Mouse (Mus musculus): ENCODE data around the gene Olfr689. TPM values are rescaled to one million over a fixed set of nuclear protein-coding genes. Genes with fewer than 3 reads are reported as not detected.

Gene Olfr689
- polyA plus RNA-seq, 1 experiment from 2014 or later, result 0.05 TPM

DNA sequence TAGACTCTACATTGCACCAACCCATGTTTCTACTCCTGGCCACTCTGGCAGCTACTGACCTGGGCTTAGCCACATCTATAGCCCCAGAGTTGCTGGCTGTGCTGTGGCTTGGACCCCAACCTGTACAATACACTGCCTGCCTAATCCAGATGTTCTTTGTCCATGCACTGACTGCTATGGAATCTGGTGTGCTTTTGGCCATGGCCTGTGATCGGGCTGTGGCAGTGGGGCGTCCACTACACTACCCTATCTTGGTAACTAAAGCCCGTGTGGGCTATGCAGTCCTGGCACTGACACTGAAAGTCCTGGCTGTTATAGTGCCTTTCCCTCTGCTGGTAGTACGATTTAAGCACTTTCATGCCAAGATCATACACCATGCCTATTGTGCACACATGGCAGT lies 57.6 kb downstream of the Olfr689 start:
- Histone ChIP-seq H3K4me1 (replicated peaks) (no peaks in the 10 kb centered on the region), H3K4me3 (no peak overlapping the region), H3K9me3 (no peaks in the 10 kb centered on the region), H3K27ac (replicated peaks) (no peak overlapping the region), H3K36me3 (peaks cover 14% of the 10 kb centered on the region; the same call in 1 of the 2 replicates), H3K4me2 (no peak overlapping the region), H3K27me3 (no peaks in the 10 kb centered on the region), H3K9ac (no peak overlapping the region)
- ATAC-seq (ENCODE audit: low FRiP score, low read depth), result no peak
- 96% methylated on average over 4 of the region's 4 CpGs for WGBS

Other genes starting within 250 kb of the Olfr689 start
- gene Olfr678, start 246.7 kb upstream of the Olfr689 start, polyA plus RNA-seq (2015; fragmentation: Nextera tagmentation; extraction: Ambion mirVana), result not detected in 2 replicates
- gene Olfr679, start 230.0 kb upstream of the Olfr689 start, polyA plus RNA-seq (2015; fragmentation: Nextera tagmentation; extraction: Ambion mirVana), result not detected in 2 replicates
- gene Olfr680-ps1, start 218.3 kb upstream of the Olfr689 start, polyA plus RNA-seq (2015; fragmentation: Nextera tagmentation; extraction: Ambion mirVana), result not detected in 2 replicates
- gene Olfr681, start 194.3 kb upstream of the Olfr689 start, polyA plus RNA-seq (2015; fragmentation: Nextera tagmentation; extraction: Ambion mirVana), result not detected in 2 replicates
- gene Olfr683, start 164.2 kb upstream of the Olfr689 start, polyA plus RNA-seq (2015; fragmentation: Nextera tagmentation; extraction: Ambion mirVana), result not detected in 2 replicates
- not detected in 2 replicates for gene Olfr684, start 147.5 kb upstream of the Olfr689 start, polyA plus RNA-seq (2015; fragmentation: Nextera tagmentation; extraction: Ambion mirVana)
- not detected in 2 replicates for gene Olfr685, start 125.2 kb upstream of the Olfr689 start, polyA plus RNA-seq (2015; fragmentation: Nextera tagmentation; extraction: Ambion mirVana)
- not detected in 2 replicates for gene Olfr686, start 103.7 kb upstream of the Olfr689 start, polyA plus RNA-seq (2015; fragmentation: Nextera tagmentation; extraction: Ambion mirVana)
- gene Olfr688, start 23.1 kb upstream of the Olfr689 start, polyA plus RNA-seq (2015; fragmentation: Nextera tagmentation; extraction: Ambion mirVana), result not detected in 2 replicates
- gene Olfr690, start 22.9 kb downstream of the Olfr689 start, polyA plus RNA-seq (2015; fragmentation: Nextera tagmentation; extraction: Ambion mirVana), result not detected in 2 replicates
- 0.12 and 0.16 TPM in 2 replicates for gene Olfr691, start 31.1 kb downstream of the Olfr689 start, polyA plus RNA-seq (2015; fragmentation: Nextera tagmentation; extraction: Ambion mirVana)
- not detected in 2 replicates for gene Olfr692, start 57.1 kb downstream of the Olfr689 start, polyA plus RNA-seq (2015; fragmentation: Nextera tagmentation; extraction: Ambion mirVana)
- gene Gm5901, start 63.9 kb downstream of the Olfr689 start, polyA plus RNA-seq (2015; fragmentation: Nextera tagmentation; extraction: Ambion mirVana), result not detected in 2 replicates
- 43.7 and 45.1 TPM in 2 replicates for gene Fam160a2, start 88.9 kb downstream of the Olfr689 start, polyA plus RNA-seq (2015; fragmentation: Nextera tagmentation; extraction: Ambion mirVana)
- gene Cnga4, start 93.4 kb downstream of the Olfr689 start, polyA plus RNA-seq (2015; fragmentation: Nextera tagmentation; extraction: Ambion mirVana), result 0.08 and 0.12 TPM in 2 replicates
- gene Cckbr, start 114.6 kb downstream of the Olfr689 start, polyA plus RNA-seq (2015; fragmentation: Nextera tagmentation; extraction: Ambion mirVana), result 5.2 and 5.5 TPM in 2 replicates
- gene Cavin3, start 171.1 kb downstream of the Olfr689 start, polyA plus RNA-seq (2015; fragmentation: Nextera tagmentation; extraction: Ambion mirVana), result 37.6 and 41.2 TPM in 2 replicates
- 88.5 and 94.2 TPM in 2 replicates for gene Smpd1, start 243.2 kb downstream of the Olfr689 start, polyA plus RNA-seq (2015; fragmentation: Nextera tagmentation; extraction: Ambion mirVana)

All from hindbrain, embryonic 15.5 days (tissue).